Mouse (Mus musculus): ENCODE measurements around the gene C5ar1.
A peak's percentile ranks its signal among the peaks of the same experiment; 100 is the strongest.
"Not testable (repeated sequence)": the region's sequence is repeated elsewhere in the genome, so short reads cannot be mapped to it uniquely, and the experiment has no call there.

Gene C5ar1

DNA sequence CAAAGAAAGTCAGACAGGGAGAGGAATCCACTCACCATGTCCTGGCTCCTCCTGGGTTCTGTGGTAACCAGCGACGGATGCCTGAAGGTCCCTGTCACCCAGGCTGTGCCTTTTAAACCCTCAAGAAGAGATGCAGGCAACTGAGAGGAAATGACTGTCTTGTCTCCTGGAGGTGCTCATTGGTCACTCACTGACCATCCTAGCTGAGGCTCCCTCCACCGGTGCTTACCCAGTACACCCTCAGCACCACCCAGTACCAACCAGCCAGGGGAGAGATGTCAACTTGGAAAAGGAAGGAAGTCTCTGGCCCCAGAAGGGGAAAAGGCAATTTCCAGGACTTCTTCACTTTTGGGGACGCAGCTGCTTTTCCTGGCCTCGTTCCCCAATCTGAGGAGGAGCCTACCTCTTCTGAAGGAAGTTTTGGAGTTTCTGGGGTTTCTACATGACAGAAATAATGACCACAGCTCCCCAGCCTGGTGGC, at the start of gene C5ar1:
Gene C5ar1, minus strand, starts transcription at position 431 of the 481 bp plus-strand sequence.
- no peak for DNase-seq (ENCODE audit: low read depth, low spot score)

DNA sequence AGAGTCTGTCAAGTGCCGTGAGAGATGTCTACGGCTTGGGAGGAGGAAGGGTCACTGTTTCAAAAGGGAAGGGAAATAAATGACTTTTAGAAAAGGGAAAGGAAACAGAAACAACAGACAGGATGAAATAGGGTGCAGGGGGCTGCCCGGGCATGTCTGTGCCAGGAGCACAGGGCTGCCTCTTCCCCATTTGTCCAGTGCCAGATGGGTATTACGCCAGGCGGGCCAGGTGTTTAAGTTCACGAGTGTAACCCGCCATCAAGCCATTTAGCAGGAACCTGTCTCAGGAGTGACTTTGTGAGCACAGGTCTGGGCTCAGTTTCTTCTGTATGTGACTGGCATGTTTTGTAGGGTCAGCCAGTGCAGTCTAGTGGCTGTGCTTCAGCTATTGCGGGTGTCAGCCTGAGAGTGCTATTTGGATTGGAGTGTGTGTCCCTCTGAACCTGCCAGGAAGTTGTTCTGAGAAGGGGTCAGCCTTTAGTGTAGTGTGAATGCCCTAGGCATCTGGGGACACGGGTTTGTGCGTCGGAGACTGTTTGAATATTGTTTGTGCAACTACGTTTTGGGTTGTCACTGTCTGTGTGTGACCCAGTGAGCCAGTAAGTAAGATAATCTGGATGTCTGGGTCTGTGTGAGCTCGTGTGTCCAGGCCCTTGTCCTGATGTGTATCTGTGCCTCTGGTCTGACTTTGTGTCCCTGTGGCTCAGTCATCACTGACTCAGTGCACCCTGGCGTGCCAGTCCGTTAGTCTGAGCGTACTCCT, 49.4 kb upstream of the C5ar1 start:
- DNase-seq (ENCODE audit: low read depth, low spot score), result no peak

DNA sequence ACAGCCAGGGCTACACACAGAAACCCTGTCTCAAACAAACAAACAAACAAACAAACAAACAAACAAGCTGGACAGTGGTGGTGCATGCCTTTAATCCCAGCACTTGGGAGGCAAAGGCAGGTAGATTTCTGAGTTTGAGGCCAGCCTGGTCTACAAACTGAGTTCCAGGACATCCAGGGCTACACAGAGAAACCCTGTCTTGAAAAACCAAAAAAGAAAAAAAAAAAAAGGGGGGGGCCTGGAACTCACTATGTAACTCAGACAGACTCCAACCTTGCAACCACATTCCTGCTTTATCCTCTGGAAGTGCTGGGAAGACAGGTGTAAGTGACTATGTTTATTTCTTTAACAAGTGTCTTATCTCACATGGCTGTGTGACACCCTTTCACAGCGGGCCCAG, 48.8 kb upstream of the C5ar1 start, which contains the start of gene Bbc3:
Gene Bbc3, plus strand, starts transcription at position 301 of the 400 bp plus-strand sequence.
- DNase-seq (ENCODE audit: low read depth, low spot score), result not testable (repeated sequence)

DNA sequence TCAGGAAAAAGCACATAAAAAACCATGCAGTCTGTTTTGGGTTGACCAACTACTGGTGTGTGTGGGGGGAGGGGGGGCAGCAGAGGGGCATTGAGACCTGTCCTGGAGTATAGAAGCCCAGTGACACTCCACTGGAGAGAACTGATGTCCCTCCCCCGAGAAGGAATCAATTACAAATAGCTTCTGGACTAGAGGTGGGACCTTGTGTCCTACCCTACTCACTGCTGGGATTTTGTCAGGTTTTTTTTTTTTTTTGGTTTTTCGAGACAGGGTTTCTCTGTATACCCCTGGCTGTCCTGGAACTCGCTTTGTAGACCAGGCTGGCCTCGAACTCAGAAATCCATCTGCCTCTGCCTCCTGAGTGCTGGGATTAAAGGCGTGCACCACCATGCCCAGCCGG, 47.8 kb upstream of the C5ar1 start:
- DNase-seq (ENCODE audit: low read depth, low spot score), result not testable (repeated sequence)

DNA sequence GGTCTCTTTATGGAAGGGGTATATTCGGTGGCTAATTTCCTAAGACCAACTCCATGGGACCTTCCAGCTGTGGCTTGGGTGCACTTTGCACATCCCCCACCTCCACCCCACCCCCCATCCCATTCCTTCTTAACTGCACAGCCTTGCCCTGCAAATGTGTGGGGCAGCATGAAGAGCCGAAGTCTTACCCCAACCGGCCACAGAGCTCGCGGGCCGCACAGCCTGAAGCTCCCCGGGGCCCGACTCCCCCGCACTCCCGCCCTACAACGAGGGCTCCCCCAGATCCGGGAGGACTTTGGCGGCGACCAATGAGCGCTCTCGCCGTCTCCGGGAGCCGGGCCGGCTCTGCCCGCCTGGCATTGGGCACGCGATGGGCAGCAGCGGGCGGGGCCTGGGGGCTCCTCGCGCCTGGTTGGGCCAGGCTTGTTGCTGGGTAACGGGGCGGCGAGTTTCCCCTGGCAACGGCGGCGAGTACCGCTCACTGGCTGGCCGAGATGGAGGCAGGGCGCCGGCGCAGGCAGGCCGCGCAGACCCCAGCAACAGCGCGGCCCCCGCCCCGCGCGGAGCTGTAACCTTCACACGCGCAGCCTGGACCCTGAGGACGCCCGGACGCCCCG, 40.2 kb upstream of the C5ar1 start:
- DNase-seq (ENCODE audit: low read depth, low spot score), result no peak

DNA sequence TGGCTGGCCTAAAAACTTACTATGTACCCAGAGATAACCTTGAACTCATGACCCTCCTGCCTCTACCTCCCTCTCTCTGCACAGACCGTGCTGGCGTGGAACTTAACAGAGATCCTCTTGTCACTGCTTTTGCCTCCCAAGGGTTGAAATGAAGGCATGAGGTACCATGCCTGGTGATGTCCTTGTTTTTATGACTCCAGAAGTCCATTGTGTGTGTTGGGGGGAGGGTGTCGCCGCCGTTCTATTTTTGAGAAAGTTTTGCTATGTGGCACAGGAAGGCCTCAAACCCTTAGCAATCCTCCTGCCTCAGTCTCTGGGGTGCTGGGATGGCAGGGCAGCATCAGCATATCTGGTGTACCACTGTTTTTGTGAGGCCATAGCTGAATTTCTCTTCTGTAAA, 39.6 kb upstream of the C5ar1 start:
- no peak for DNase-seq (ENCODE audit: low read depth, low spot score)

DNA sequence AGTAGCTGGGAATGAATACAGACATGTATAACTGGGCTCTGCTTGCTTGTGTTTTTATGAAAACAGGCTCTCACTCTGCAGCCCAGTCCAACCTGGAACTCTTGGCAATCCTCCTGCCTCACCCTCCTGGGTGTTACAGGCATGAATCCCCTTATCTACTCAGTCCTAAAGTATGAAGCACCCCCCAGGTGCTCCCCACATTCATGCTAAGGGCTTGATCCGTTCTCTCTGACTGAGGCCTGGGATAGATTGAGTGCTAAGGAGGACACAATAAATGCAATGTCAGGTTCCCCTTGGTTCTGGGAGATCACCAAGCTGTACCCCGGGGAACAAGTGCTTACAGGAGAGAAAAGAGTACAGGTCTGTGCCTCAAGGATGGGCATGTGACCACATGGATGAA, 38.3 kb upstream of the C5ar1 start:
- no peak for DNase-seq (ENCODE audit: low read depth, low spot score)

DNA sequence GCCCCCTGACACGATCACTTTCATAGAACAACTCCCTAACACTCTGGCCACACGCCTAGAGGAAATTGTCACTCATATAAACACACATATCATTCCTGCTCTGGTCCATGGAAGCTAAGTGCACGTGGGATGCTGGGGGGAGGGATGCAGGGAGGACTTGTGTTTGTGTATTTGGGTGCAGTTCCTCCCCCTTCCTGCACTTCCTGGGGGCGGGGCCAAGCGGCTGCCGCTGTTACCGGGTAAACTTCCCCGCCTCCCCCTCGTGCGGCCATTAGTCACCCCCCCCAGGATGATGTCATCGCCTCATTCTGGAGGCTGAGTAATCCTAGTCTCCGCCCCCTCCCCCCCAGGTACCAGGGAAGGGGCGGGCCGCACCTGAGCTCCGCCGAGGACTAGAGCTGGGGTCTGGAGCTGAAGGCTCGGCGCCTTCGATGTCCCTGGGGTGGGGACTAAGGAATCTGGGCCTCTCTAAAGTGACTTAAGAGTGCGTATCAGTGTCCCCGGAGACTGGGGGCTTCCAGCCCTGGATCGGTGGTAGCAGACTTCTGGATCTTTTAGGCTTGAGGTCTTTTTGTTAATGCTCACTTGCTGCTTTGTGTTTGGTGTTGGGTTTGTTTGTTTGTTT, 37.5 kb upstream of the C5ar1 start:
- DNase-seq (ENCODE audit: low read depth, low spot score), result peak; percentile 47

DNA sequence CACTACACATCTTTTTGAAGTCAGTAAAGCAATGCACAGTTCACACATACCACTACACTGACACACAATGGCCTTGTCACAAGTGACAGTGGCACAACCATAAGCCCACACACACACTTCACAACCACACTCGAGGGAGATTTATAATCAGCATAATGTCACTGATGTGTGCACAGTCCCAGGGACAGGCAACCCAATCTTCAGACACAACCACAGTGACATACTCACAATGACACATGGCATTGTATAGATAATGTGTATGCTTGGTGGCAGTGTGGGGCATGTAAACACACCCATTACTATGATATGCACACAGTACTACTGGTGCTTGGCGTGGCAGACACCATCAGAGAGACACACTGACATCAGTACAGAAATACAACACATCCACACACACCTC, 36.8 kb upstream of the C5ar1 start:
- peak; percentile 41 for DNase-seq (ENCODE audit: low read depth, low spot score)

DNA sequence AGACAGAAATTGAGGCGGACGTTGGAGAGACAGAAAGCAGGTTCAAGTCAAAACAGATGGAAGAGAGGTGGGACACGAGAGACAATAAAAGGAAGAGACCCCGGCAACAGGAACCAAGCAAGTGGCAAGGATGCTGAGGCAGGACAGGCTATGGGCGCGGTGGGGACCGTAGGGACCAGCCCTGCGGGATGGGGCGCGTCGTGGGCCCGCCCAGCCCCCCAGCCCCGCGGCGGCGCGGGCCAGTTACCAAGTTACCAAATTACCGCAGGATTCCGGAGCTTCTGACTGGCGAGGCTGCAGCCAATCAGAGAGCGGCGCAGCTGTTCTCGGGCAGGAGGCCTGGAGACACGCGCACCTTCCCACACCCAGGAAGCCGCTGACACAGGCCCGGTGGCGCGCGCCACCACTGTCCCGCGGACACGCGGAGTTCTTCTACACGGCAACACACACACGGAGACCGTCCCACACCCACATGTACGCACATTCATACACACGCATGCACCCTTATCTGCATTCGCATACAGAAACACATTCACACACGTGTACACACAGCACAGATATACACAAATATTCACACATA, 36.1 kb upstream of the C5ar1 start:
- peak; percentile 78 for DNase-seq (ENCODE audit: low read depth, low spot score)

DNA sequence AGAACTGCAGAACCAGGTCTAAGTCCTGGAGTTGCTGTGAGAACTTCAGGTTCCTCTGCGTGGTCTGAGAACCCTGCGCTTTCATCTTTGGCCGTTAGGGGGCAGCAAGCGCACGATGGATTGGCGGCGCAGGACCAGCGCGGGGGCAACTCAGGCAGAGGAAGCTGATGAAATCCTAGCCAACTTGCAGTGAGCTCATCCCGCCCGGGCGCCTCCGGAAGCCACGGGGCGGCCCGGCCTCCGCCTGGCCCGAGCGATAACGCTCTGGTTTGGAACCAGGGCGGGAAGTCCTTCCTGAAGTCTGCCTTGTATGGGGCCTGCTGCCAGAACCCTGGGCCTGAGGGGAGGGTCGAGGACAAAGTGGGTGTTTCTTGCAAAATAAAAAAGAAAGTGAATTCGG, 35.5 kb upstream of the C5ar1 start:
- DNase-seq (ENCODE audit: low read depth, low spot score), result peak; percentile 94

DNA sequence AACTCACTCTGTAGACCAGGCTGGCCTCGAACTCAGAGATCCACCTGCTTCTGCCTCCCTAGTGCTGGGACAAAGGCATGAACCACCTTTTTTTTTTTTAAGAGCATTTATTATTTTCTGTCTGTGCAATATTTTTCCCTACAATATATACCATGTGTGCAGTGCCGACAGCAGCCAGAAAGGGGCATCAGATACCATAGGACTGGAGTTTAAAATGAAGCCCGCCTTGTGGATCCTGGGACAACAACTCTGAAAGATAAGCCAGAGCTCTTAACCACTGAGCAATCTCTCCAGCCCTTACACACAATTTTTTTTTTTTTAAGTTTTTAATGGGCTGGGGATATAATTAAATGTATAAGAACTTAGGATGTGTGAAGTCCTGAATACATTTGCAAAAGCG, 35.0 kb upstream of the C5ar1 start:
- peak; percentile 55 for DNase-seq (ENCODE audit: low read depth, low spot score)

DNA sequence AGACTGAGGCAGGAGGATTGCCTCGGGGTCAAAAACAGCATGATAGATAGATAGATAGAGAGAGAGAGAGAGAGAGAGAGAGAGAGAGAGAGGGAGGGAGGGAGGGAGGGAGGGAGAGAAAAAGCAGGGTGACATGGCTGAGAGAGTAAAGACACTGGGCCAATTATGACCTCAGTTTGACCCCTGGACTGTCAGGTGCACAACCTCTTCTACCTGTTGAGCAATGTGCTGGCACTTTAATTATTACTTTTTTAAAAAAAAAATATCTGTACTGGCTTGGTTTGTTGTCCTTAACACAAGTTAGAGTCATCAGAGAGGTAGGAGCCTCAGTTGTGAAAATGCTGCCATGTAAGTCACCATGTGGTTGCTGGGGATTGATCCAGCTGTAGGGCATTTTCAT, 28.5 kb upstream of the C5ar1 start:
- no peak for DNase-seq (ENCODE audit: low read depth, low spot score)

DNA sequence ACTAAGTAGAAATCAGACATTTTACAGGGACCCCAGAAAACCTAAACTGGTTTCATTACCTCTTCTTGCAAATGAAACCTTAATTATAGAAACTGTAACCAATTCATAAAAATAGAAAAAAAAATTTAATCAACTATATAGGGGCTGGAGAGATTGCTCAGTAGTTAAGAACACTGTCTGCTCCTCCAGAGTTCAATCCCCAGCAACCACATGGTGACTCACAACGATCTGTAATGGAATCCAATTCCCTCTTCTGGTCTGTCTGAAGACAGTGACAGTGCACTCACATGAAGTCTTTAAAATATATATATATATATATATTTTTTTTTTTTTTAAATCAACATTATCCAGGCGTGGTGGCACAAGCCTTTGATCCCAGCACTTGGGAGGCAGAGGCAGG, 27.7 kb upstream of the C5ar1 start:
- no peak for DNase-seq (ENCODE audit: low read depth, low spot score)

DNA sequence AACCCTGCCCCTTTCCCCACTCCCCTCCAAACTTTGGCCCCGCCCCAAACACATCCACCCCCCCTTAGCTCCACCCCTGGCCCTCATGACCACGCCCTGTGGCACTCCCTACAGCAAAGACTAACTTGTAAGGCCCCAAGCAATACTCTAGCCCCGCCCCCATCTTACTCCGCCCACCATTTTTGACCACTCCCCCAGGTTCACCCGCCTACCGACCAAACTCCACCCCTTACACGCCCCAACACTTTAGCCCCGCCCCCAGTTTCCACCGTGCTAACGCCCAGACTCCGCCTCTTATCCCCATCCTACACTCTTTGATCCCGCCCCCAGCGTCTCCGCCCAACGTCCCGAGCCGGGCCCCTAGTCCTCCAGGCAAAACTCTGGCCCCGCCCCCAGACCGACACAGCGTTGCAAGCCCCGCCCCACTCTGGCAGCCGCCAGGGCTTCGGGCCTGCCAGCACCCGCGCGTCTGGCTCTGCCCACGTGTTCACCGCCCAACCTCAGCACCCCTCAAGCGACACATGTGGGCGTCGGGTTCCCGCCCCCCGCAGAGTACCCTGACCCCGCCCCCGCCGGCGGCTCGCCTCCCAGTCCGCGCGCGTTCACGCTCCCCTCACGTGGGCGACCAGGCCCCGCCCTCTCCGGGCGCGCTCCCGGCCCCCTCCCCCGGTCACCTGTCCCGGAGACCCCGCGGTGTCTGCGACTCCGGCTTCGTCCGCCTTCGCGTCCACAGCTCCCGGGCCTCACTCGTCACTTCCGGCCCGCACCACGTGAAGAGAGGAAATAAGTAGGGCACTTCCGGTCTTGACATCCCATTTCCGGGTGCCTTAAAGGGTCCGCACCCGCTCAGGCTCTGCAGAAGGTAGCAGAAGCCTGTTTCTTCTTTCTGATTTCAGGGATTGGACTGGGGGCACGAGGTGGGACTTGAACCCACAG, 27.0 kb upstream of the C5ar1 start, which contains the start of gene Ccdc9:
Gene Ccdc9, minus strand, starts transcription at position 770 of the 936 bp plus-strand sequence.
- DNase-seq (ENCODE audit: low read depth, low spot score), result peak; percentile 99

DNA sequence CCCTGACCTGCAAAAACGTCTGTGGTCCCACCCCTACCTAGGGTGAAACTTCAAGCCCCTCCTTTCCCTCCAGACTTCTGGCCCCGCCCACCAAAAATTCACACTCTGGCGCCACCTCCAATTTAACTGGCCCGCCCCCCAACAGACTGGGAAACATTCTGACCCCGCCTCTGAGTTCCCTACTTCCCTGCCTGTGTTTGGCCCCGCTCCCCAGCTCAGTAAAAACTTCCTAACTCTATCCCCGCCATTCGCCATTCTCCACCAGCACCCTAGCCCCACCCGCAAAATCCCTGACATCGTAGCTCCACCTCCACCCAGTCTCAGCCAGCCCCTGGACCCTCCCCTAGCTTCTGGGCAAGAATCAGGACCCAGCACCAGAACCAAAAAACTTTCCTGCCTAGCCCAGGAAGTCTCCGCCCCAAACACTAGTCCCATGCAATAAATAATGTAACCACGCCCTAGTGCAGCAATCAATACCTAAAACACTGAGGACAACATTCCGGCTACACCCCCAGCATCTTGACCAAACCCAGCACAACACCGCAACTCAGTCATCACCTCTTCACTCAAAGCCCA, 26.2 kb upstream of the C5ar1 start:
- DNase-seq (ENCODE audit: low read depth, low spot score), result peak; percentile 56

DNA sequence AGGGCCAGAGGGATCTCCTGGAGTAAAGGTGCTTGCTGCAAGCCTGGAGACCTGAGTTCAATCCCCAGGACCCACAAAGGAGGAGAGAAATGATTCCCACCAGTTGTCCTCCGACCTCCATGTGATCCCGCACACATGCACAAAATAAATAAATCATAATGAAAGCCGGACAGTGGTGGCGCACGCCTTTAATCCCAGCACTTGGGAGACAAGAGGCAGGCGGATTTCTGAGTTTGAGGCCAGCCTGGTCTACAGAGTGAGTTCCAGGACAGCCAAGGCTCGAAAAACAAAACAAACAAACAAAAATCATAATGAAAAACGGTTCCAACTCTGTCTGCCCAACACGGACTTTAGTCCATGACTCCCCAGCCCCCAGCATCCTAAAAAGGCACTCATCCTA, 25.6 kb upstream of the C5ar1 start:
- no peak for DNase-seq (ENCODE audit: low read depth, low spot score)

DNA sequence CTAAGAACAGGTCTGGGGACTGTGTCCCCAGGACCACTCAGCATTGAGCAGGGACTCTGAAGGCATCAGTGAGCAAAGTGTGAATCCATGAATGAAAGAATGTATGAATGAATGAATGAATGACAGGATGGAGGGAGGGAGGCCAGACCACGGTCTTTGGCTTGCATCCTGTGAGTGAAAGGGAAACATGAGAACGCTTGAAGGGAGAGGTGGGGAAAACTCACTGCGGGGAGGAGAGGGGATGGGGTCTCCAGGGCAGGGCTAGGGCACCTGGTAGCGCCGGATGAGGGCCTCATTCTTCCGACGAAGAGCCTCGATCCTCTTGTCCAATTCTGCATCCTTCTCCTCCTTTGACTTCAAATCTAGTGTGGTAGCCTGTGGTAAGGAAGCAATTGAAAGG, 24.7 kb upstream of the C5ar1 start:
- DNase-seq (ENCODE audit: low read depth, low spot score), result no peak

DNA sequence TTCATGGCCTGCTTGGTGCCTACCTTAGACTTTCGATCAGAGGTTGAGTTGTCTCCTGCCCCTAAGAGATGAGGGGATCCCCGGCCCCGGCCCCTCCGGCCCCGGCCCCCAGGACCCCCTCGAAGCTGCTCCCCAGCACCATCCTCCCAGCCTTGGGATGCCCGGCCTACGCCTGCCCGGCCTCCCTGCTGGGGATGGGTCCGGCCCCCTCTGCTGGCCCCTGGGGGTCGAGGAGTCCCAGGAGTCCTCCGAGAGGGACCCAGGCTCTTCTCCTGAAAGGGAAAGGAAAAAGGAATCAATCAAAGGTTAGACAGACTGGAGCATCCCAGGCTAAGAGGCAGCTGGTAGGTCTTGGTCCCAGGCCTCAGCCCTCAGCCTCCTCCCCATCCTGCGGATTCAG, 23.0 kb upstream of the C5ar1 start:
- DNase-seq (ENCODE audit: low read depth, low spot score), result no peak

DNA sequence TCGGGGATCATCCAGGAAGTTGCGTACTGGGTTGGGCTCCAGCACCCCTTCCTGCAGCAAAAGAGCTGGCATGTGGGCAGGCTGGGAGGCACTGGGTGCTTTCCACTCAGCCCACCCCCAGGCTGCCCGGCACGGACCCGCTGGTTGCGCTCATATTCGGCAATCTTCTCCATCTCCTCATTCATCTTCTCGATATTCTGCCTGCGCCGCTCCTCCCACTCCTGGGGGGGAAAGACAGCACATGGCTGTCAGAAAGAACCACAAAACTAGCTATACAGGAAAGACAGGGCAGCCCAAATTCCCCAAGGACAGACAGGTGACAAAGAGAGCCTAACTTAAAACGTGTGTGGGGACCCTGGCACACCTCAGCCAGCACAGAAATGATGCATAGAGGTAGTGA, 21.4 kb upstream of the C5ar1 start:
- DNase-seq (ENCODE audit: low read depth, low spot score), result no peak

Data from c-Kit-negative CD71-positive TER-119-positive erythroid progenitor cells, embryonic 14.5 days (primary cell).